Mouse (Mus musculus) stomach, postnatal 0 days (tissue): ENCODE results near the gene Pcca.

Experiments
- CTCF ChIP-seq: IDR thresholded peaks from 2 replicates; pipeline ENCODE4 v1.5.1; 2016; ENCODE audit warnings: antibody characterized with exemption, low read depth, mild to moderate bottlenecking, moderate library complexity
- EP300 ChIP-seq: optimal IDR thresholded peaks from 2 replicates; pipeline ENCODE3; 2016; ENCODE audit warnings: antibody characterized with exemption

DNA sequence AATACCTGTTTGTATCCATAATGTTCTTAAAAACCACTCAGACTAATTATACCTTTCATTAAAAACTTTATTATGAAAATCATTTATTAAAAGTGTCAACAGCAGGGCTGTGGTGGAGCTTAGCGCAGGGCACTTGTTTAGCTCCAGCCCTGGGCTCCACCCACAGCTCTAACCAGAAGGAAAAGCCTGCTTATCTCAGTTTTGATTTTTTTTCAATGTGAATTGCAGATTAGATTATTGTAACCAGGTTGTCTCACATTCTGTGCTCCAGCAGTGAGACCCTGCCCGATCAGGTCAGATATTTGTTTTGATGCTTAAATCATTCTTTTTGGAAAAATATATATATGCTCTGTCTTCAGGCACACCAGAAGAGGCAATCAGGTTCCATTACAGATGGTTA, 64.7 kb downstream of the Pcca start:
- TF ChIP-seq CTCF (no peak), EP300 (no peak)
